Comparison of ENCODE assay signal across 9 mouse cellular contexts in genomic region chrX:102004370-102004769, GRCm38 (mm10).
DNase-seq lines count a peak whose midpoint lies in the region; ATAC-seq lines count a peak whose summit lies in the region.
"Had no signal": no experiment of that assay in that cellular context is flagged by ENCODE, and none has a peak within 500 bp of the region (broad histone marks: within the 10 kb centered on the region; RNA-seq: fewer than 3 reads in every experiment).

No protein-coding gene starts in this region.

- H3K27ac ChIP-seq in heart, embryonic 10.5 days: peak overlapping the region; percentile 83
- H3K27ac ChIP-seq in limb, embryonic 10.5 days: peak overlapping the region; percentile 81
- H3K27ac ChIP-seq in stomach, embryonic 16.5 days (ENCODE audit: low read length): no peak overlapping the region
- H3K27ac ChIP-seq: liver, embryonic 15.5 days had no signal

- H3K9ac ChIP-seq in stomach, embryonic 16.5 days (ENCODE audit: low read length): peak overlapping the region; percentile 60; the same call in 1 of the 2 replicates
- H3K9ac ChIP-seq: liver, embryonic 15.5 days had no signal

- H3K4me1 ChIP-seq in heart, embryonic 10.5 days: peaks cover 34% of the 10 kb centered on the region
- H3K4me1 ChIP-seq in limb, embryonic 10.5 days: peaks cover 29% of the 10 kb centered on the region
- peaks cover 7% of the 10 kb centered on the region; the same call in 1 of the 2 replicates for H3K4me1 ChIP-seq in stomach, embryonic 16.5 days (ENCODE audit: control insufficient read depth, insufficient read depth, low read length)
- H3K4me1 ChIP-seq: liver, embryonic 15.5 days had no signal

- no peak for ATAC-seq in stomach, embryonic 16.5 days (ENCODE audit: insufficient read depth, low FRiP score)

- H3K27me3 ChIP-seq in heart, embryonic 10.5 days (ENCODE audit: insufficient read depth, poor library complexity, severe bottlenecking): peaks cover 85% of the 10 kb centered on the region
- peaks cover 100% of the 10 kb centered on the region for H3K27me3 ChIP-seq in limb, embryonic 10.5 days (ENCODE audit: low read depth, poor library complexity, severe bottlenecking)
- H3K27me3 ChIP-seq in stomach, embryonic 16.5 days (ENCODE audit: control insufficient read depth, insufficient read depth, low read length): no peaks in the 10 kb centered on the region; the same call in none of the 2 replicates

- H3K9me3 ChIP-seq in heart, embryonic 10.5 days: no peaks in the 10 kb centered on the region
- H3K9me3 ChIP-seq in limb, embryonic 10.5 days (replicated peaks): no peaks in the 10 kb centered on the region
- H3K9me3 ChIP-seq in stomach, embryonic 16.5 days (replicated peaks; ENCODE audit: control insufficient read depth, low read length): no peaks in the 10 kb centered on the region
- H3K9me3 ChIP-seq: liver, embryonic 15.5 days had no signal

- peak overlapping the region; percentile 52 for H3K4me2 ChIP-seq in stomach, embryonic 16.5 days (ENCODE audit: low read depth, low read length)

- no peaks in the 10 kb centered on the region for H3K36me3 ChIP-seq in heart, embryonic 10.5 days
- no peaks in the 10 kb centered on the region for H3K36me3 ChIP-seq in limb, embryonic 10.5 days
- H3K36me3 ChIP-seq in stomach, embryonic 16.5 days (ENCODE audit: control insufficient read depth, insufficient read depth, low read length): no peaks in the 10 kb centered on the region
- H3K36me3 ChIP-seq: liver, embryonic 15.5 days had no signal

- H3K4me3 ChIP-seq in heart, embryonic 10.5 days: peak overlapping the region; percentile 55
- peak overlapping the region; percentile 49 for H3K4me3 ChIP-seq in limb, embryonic 10.5 days
- H3K4me3 ChIP-seq in stomach, embryonic 16.5 days (replicated peaks; ENCODE audit: low read length): peak overlapping the region; percentile 22
- H3K4me3 ChIP-seq: liver, embryonic 15.5 days had no signal

- 10% methylated on average over 7 of the region's 7 CpGs for WGBS in heart, embryonic 10.5 days
- 17% methylated on average over 7 of the region's 7 CpGs for WGBS in limb, embryonic 10.5 days
- WGBS in stomach, embryonic 16.5 days: 13% methylated on average over 7 of the region's 7 CpGs

- no peak for DNase-seq in heart, embryonic 10.5 days (ENCODE audit: low spot score)
- no peak for DNase-seq in heart, adult 9 months (ENCODE audit: low spot score in 2 of 2)
- DNase-seq in retina, postnatal 1 day: peak; percentile 32
- DNase-seq in retina, embryonic 14.5 days (ENCODE audit: low spot score): no peak
- DNase-seq in limb, embryonic 10.5 days (ENCODE audit: low spot score): peak; percentile 37
- no peak for DNase-seq in thymus, postnatal 14 days
- no peak for DNase-seq in gastrocnemius, adult 8-10 months (ENCODE audit: low spot score in 2 of 2)

Comparison
In these comparisons a context has a peak if more than half of its experiments do, and no peak if none do; other contexts are left out.
1. DNase-seq: peak in retina, postnatal 1 day (single experiment) and limb, embryonic 10.5 days (single experiment); none in heart, embryonic 10.5 days (single experiment), heart, adult 9 months (0 of 2), retina, embryonic 14.5 days (single experiment), thymus, postnatal 14 days (single experiment) and gastrocnemius, adult 8-10 months (0 of 2).
2. Peak in every context shown above with its lines, with median percentiles within 50 percentile points of each other: H3K4me3 ChIP-seq.